Comparison of ENCODE assay signal across 8 mouse cellular contexts in the genomic region with DNA sequence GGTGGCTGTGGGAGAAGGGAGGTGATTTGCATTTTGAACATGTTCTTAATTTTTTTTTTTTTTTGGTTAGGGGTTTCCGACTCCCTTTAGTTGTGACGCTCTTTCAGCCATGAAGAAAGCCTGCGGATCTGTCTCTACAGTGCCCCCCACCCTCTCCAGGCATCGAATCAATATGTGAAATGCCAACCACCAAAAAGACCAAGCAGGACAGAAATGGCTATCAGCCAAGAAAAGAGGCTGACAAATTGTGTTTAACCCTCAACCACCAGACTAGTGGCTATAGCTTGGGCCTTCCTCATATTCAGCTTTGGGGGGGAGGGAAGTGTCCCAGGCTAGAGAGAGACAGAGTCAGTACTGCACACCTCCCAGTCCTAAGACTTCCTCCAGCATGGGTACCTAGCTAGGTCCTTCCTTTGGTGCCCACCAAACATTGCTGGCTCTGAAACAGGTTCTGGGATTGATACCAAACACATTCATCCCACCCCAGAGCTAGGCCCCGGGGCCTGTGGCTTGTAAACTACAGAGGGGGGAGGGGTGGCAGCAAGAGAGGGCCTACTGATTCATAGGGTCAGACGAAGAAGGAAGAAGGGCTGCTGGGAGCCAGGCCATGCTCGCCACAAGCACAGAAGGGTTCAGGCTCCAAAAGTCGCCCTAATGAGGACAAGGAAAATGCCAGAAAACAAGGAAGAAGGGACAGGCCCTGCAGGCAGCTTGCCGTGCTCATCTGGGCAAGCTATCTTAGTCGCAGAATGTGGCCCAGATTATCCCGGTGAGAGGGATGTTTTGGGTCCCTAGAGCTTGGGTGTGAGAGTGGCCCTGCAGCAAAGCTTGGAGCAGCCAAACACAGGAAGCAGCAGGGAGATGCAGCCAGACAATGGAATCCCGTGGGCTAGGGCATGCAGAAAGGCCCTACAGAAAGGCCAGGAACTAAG. TPM values are rescaled to one million over a fixed set of nuclear protein-coding genes. Genes with fewer than 3 reads are reported as not detected.
A peak's percentile ranks its signal among the peaks of the same experiment; 100 is the strongest.
DNase-seq lines count a peak whose midpoint lies in the region; ATAC-seq and TF ChIP-seq lines count a peak whose summit lies in the region.

No protein-coding gene starts in this region.

- TF ChIP-seq POLR2A in heart, adult 2 months (IDR thresholded peaks at IDR 0.05; ENCODE audit: insufficient read depth, low read depth, low read length) = no peak; the same call in none of the 2 replicates

- H3K27me3 ChIP-seq in heart, adult 2 months (ENCODE audit: control insufficient read depth, insufficient read depth, low read length) = no peaks in the 10 kb centered on the region
- H3K27me3 ChIP-seq in kidney, embryonic 16.5 days (ENCODE audit: insufficient read depth, low read length) = no peaks in the 10 kb centered on the region
- H3K27me3 ChIP-seq in midbrain, postnatal 0 days (ENCODE audit: insufficient read depth, low read length) = no peaks in the 10 kb centered on the region

- peak; percentile 53 for DNase-seq in left cerebral cortex, postnatal 4 days
- DNase-seq in left cerebral cortex, adult 8-10 months (ENCODE audit: low spot score in 2 of 2) = no peak
- DNase-seq in cerebellum, postnatal 10 days = peak; percentile 73 to 74
- peak; percentile 75 to 79 for DNase-seq in heart, adult 2 months
- peak; percentile 73 for DNase-seq in midbrain, postnatal 0 days (ENCODE audit: low spot score)
- DNase-seq in spleen, postnatal 36 days (ENCODE audit: low spot score in 2 of 2) = no peak
- no peak for DNase-seq in left cerebral cortex, adult 11 months (ENCODE audit: low spot score)

- TF ChIP-seq CTCF in heart, adult 2 months (IDR thresholded peaks at IDR 0.05) = no peak
- TF ChIP-seq CTCF in midbrain, postnatal 0 days (IDR thresholded peaks at IDR 0.05) = no peak

- peak overlapping the region; percentile 34 for H3K4me2 ChIP-seq in kidney, embryonic 16.5 days (replicated peaks; ENCODE audit: low read depth, low read length)
- peak overlapping the region; percentile 41; the same call in 1 of the 2 replicates for H3K4me2 ChIP-seq in midbrain, postnatal 0 days (ENCODE audit: low read depth, low read length, poor library complexity, severe bottlenecking)

- H3K9me3 ChIP-seq in kidney, embryonic 16.5 days (ENCODE audit: low read length) = no peaks in the 10 kb centered on the region
- H3K9me3 ChIP-seq in midbrain, postnatal 0 days (ENCODE audit: low read length) = no peaks in the 10 kb centered on the region

- peak overlapping the region; percentile 45 for H3K4me3 ChIP-seq in heart, adult 2 months
- no peak overlapping the region for H3K4me3 ChIP-seq in kidney, embryonic 16.5 days (ENCODE audit: low read length)
- H3K4me3 ChIP-seq in midbrain, postnatal 0 days (ENCODE audit: low read depth, low read length) = no peak overlapping the region

- ATAC-seq in kidney, embryonic 16.5 days (ENCODE audit: low FRiP score, low TSS enrichment) = no peak
- ATAC-seq in midbrain, postnatal 0 days (ENCODE audit: low FRiP score) = no peak

- peaks cover 17% of the 10 kb centered on the region; the same call in 1 of the 2 replicates for H3K36me3 ChIP-seq in heart, adult 2 months (ENCODE audit: control insufficient read depth, insufficient read depth, low read length)
- peaks cover 5% of the 10 kb centered on the region; the same call in 1 of the 2 replicates for H3K36me3 ChIP-seq in kidney, embryonic 16.5 days (ENCODE audit: insufficient read depth, low read length)
- no peaks in the 10 kb centered on the region for H3K36me3 ChIP-seq in midbrain, postnatal 0 days (ENCODE audit: insufficient read depth, low read length)

- H3K4me1 ChIP-seq in heart, adult 2 months (ENCODE audit: control insufficient read depth, insufficient read depth, low read length) = peaks cover 41% of the 10 kb centered on the region
- peaks cover 80% of the 10 kb centered on the region for H3K4me1 ChIP-seq in kidney, embryonic 16.5 days (ENCODE audit: insufficient read depth, low read length)
- H3K4me1 ChIP-seq in midbrain, postnatal 0 days (ENCODE audit: insufficient read depth, low read length) = peaks cover 33% of the 10 kb centered on the region

- peak overlapping the region; percentile 44 for H3K9ac ChIP-seq in heart, adult 2 months (ENCODE audit: low read depth, low read length)
- peak overlapping the region; percentile 43 for H3K9ac ChIP-seq in kidney, embryonic 16.5 days (replicated peaks; ENCODE audit: low read length)
- H3K9ac ChIP-seq in midbrain, postnatal 0 days (replicated peaks; ENCODE audit: low read length, poor library complexity, severe bottlenecking) = peak overlapping the region; percentile 42

- WGBS in heart, adult 2 months = 15% methylated on average over 12 of the region's 12 CpGs
- WGBS in kidney, embryonic 16.5 days = 17% methylated on average over 12 of the region's 12 CpGs
- WGBS in midbrain, postnatal 0 days = 9% methylated on average over 12 of the region's 12 CpGs

- H3K27ac ChIP-seq in heart, adult 2 months = peak overlapping the region; percentile 98
- peak overlapping the region; percentile 96 for H3K27ac ChIP-seq in kidney, embryonic 16.5 days (ENCODE audit: low read length)
- H3K27ac ChIP-seq in midbrain, postnatal 0 days (ENCODE audit: low read depth, low read length) = peak overlapping the region; percentile 89

- TF ChIP-seq EP300 in heart, adult 2 months (IDR thresholded peaks at IDR 0.05; ENCODE audit: insufficient read depth, low read depth, low read length) = peak; percentile 97

- H3K79me2 ChIP-seq in heart, adult 2 months (replicated peaks; ENCODE audit: control insufficient read depth, insufficient read depth, low read length) = peaks cover 8% of the 10 kb centered on the region; the same call in 1 of the 2 replicates

- intact Hi-C loops in left cerebral cortex, postnatal 4 days (cut with DNase I) = no loop called here
- intact Hi-C loops in heart, adult 2 months (cut with DNase I) = loop anchor here (1.0 kb wide), 1 partner anchor 16 kb away; no protein-coding TSS in a partner anchor

RNA-seq across cellular contexts. Expression of a gene that starts 40.1 kb away (rescaled TPM):
- total RNA-seq in left cerebral cortex, postnatal 4 days (2021) = 100 to 1,000 TPM; 118 to 120 TPM
- 100 to 1,000 TPM; 105 to 132 (median 130) TPM for total RNA-seq in left cerebral cortex, adult 8-10 months (2022)
- 10 to 100 TPM; 44.4 to 47.2 TPM for total RNA-seq in heart, adult 2 months (2021)
- polyA plus RNA-seq in heart, adult 2 months (2012; rRNA removed) = 20.4 and 31.2 TPM in 2 replicates
- 58.2 and 69.4 TPM in 2 replicates for polyA plus RNA-seq in kidney, embryonic 16.5 days (2015; fragmentation: Nextera tagmentation; extraction: Ambion mirVana)
- 55.9 and 73.4 TPM in 2 replicates for total RNA-seq in midbrain, postnatal 0 days (2014; rRNA removed)
- 56.8 and 59.0 TPM in 2 replicates for polyA plus RNA-seq in midbrain, postnatal 0 days (2015; fragmentation: Nextera tagmentation; extraction: Ambion mirVana)

Comparison
In these comparisons a context has a peak if more than half of its experiments do, and no peak if none do; other contexts are left out.
1. DNase-seq: peak in left cerebral cortex, postnatal 4 days (single experiment), cerebellum, postnatal 10 days (2 of 2), heart, adult 2 months (2 of 2) and midbrain, postnatal 0 days (single experiment); none in left cerebral cortex, adult 8-10 months (0 of 2), spleen, postnatal 36 days (0 of 2) and left cerebral cortex, adult 11 months (single experiment).
2. Peak in every context shown above with its lines, with median percentiles within 50 percentile points of each other: H3K27ac ChIP-seq and H3K9ac ChIP-seq.